In the genomic region with DNA sequence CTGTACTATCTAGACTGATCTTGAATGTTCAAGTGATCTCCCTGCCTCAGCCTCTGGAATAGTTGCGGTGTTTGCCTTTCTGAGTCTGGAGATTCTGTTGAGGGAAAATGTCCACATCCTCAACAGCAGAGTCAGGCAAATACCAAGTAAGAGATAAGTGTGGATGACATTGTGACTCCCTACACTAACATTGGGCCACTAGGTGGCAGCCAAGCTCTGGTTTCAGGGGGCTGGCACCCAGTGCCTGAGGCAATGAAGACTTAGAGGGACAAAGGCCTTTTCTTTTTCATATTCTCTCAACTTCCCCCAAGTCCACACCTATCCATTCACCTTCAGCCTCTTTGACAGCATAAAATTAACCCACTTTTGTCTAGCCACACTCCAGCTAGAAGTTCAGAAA, we compare ENCODE assay signal across 9 mouse cellular contexts. TPM values are rescaled to one million over a fixed set of nuclear protein-coding genes. Genes with fewer than 3 reads are reported as not detected.
A peak's percentile ranks its signal among the peaks of the same experiment; 100 is the strongest.
DNase-seq lines count a peak whose midpoint lies in the region; ATAC-seq and TF ChIP-seq lines count a peak whose summit lies in the region.
"Had no signal": no experiment of that assay in that cellular context is flagged by ENCODE, and none has a peak within 500 bp of the region (broad histone marks: within the 10 kb centered on the region; RNA-seq: fewer than 3 reads in every experiment).

No protein-coding gene starts in this region.

- no peak overlapping the region for H3K4me3 ChIP-seq in forebrain, embryonic 16.5 days (replicated peaks; ENCODE audit: low read length)
- H3K4me3 ChIP-seq in lung, postnatal 0 days (ENCODE audit: low read depth, low read length), result no peak overlapping the region

- H3K27ac ChIP-seq in forebrain, embryonic 16.5 days (ENCODE audit: low read length), result no peak overlapping the region
- H3K27ac ChIP-seq in lung, postnatal 0 days (ENCODE audit: low read length), result no peak overlapping the region
- H3K27ac ChIP-seq: macrophage had no signal

- DNase-seq in MEL-GATA-1-ER (ENCODE audit: extremely low read depth, low read depth), result peak; percentile 60
- peak; percentile 86 for DNase-seq in cerebellum, adult 11 months
- peak; percentile 69 to 88 for DNase-seq in layer of hippocampus, adult 8-10 months (ENCODE audit: low spot score in 2 of 2)
- DNase-seq in lung, postnatal 0 days (ENCODE audit: low spot score), result peak; percentile 92
- DNase-seq in retina, embryonic 14.5 days (ENCODE audit: low spot score), result peak; percentile 93
- peak; percentile 83 for DNase-seq in thymus, postnatal 25 days

- no peaks in the 10 kb centered on the region for H3K36me3 ChIP-seq in forebrain, embryonic 16.5 days (ENCODE audit: control insufficient read depth, insufficient read depth)
- no peaks in the 10 kb centered on the region for H3K36me3 ChIP-seq in lung, postnatal 0 days (ENCODE audit: insufficient read depth, low read length)

- no peak overlapping the region for H3K9ac ChIP-seq in forebrain, embryonic 16.5 days (replicated peaks; ENCODE audit: low read depth, low read length)
- no peak overlapping the region for H3K9ac ChIP-seq in lung, postnatal 0 days (replicated peaks; ENCODE audit: low read depth)

- no peaks in the 10 kb centered on the region for H3K4me1 ChIP-seq in forebrain, embryonic 16.5 days (replicated peaks; ENCODE audit: control insufficient read depth, insufficient read depth, low read length)
- peaks cover 8% of the 10 kb centered on the region; the same call in 1 of the 2 replicates for H3K4me1 ChIP-seq in lung, postnatal 0 days (ENCODE audit: insufficient read depth, low read depth, low read length)

- ATAC-seq in forebrain, embryonic 16.5 days, result peak; percentile 70; the same call in 1 of the 2 replicates
- ATAC-seq in hematopoietic stem cell, adult 5-6 weeks (replicated peaks in 1 of 2; ENCODE audit: insufficient read depth in 1 of 2, low FRiP score in 2 of 2, low TSS enrichment in 1 of 2, low read depth in 1 of 2, poor library complexity in 2 of 2, severe bottlenecking in 2 of 2), result peak; percentile 81
- peak; percentile 80 for ATAC-seq in lung, postnatal 0 days

- no peak overlapping the region for H3K4me2 ChIP-seq in forebrain, embryonic 16.5 days (ENCODE audit: low read length)
- no peak overlapping the region for H3K4me2 ChIP-seq in lung, postnatal 0 days (replicated peaks; ENCODE audit: low read depth, low read length)

- WGBS in forebrain, embryonic 16.5 days, result 38% methylated on average over 1 of the region's 1 CpGs
- WGBS in lung, postnatal 0 days, result 26% methylated on average over 1 of the region's 1 CpGs

- H3K27me3 ChIP-seq in forebrain, embryonic 16.5 days (replicated peaks; ENCODE audit: control insufficient read depth, insufficient read depth, low read length), result no peaks in the 10 kb centered on the region
- no peaks in the 10 kb centered on the region for H3K27me3 ChIP-seq in lung, postnatal 0 days (replicated peaks; ENCODE audit: insufficient read depth, low read length)

- TF ChIP-seq CTCF in lung, postnatal 0 days (IDR thresholded peaks at IDR 0.05), result peak; percentile 96

- no peaks in the 10 kb centered on the region for H3K9me3 ChIP-seq in forebrain, embryonic 16.5 days (ENCODE audit: control insufficient read depth, low read length)
- no peaks in the 10 kb centered on the region for H3K9me3 ChIP-seq in lung, postnatal 0 days (ENCODE audit: low read length)

- TF ChIP-seq EP300 in lung, postnatal 0 days (IDR thresholded peaks at IDR 0.05), result no peak

RNA-seq across cellular contexts. Expression of a gene that starts 15.6 kb away (rescaled TPM):
- 0.89 and 1.0 TPM in 2 replicates for polyA plus RNA-seq in forebrain, embryonic 16.5 days (2015; fragmentation: Nextera tagmentation; extraction: Ambion mirVana)
- total RNA-seq in hematopoietic stem cell, adult 5-6 weeks (2017), result not detected in 2 replicates
- total RNA-seq in layer of hippocampus, adult 8-10 months (2022), result 1 to 10 TPM in 3 of 4 experiments, under 1 TPM in 1; 0.99 to 1.7 (median 1.5) TPM
- 0.29 and 0.30 TPM in 2 replicates for polyA plus RNA-seq in lung, postnatal 0 days (2015; fragmentation: Nextera tagmentation; extraction: Ambion mirVana)
- polyA plus RNA-seq: macrophage had no signal

RNA-seq across cellular contexts. Expression of a gene that starts 20.3 kb away (rescaled TPM):
- polyA plus RNA-seq in forebrain, embryonic 16.5 days (2015; fragmentation: Nextera tagmentation; extraction: Ambion mirVana), result 42.6 and 43.2 TPM in 2 replicates
- 10.9 and 15.6 TPM in 2 replicates for total RNA-seq in hematopoietic stem cell, adult 5-6 weeks (2017)
- total RNA-seq in layer of hippocampus, adult 8-10 months (2022), result 10 to 100 TPM; 26.4 to 31.9 (median 30.0) TPM
- 23.1 and 24.3 TPM in 2 replicates for polyA plus RNA-seq in lung, postnatal 0 days (2015; fragmentation: Nextera tagmentation; extraction: Ambion mirVana)

RNA-seq across cellular contexts. Expression of a gene that starts 32.1 kb away (rescaled TPM):
- polyA plus RNA-seq in forebrain, embryonic 16.5 days (2015; fragmentation: Nextera tagmentation; extraction: Ambion mirVana), result 2.9 and 4.9 TPM in 2 replicates
- total RNA-seq in hematopoietic stem cell, adult 5-6 weeks (2017), result 0.19 TPM in 1 of 2 replicates, not detected in the other
- total RNA-seq in layer of hippocampus, adult 8-10 months (2022), result 10 to 100 TPM; 67.5 to 75.8 (median 73.6) TPM
- 0.44 and 0.58 TPM in 2 replicates for polyA plus RNA-seq in lung, postnatal 0 days (2015; fragmentation: Nextera tagmentation; extraction: Ambion mirVana)

RNA-seq across cellular contexts. Expression of a gene that starts 42.0 kb away (rescaled TPM):
- 39.5 and 52.0 TPM in 2 replicates for polyA plus RNA-seq in forebrain, embryonic 16.5 days (2015; fragmentation: Nextera tagmentation; extraction: Ambion mirVana)
- 4.8 and 7.6 TPM in 2 replicates for total RNA-seq in hematopoietic stem cell, adult 5-6 weeks (2017)
- total RNA-seq in layer of hippocampus, adult 8-10 months (2022), result 100 to 1,000 TPM; 161 to 198 (median 177) TPM
- polyA plus RNA-seq in lung, postnatal 0 days (2015; fragmentation: Nextera tagmentation; extraction: Ambion mirVana), result 60.8 and 62.8 TPM in 2 replicates

Comparison
In these comparisons a context has a peak if more than half of its experiments do, and no peak if none do; other contexts are left out.
1. RNA of a gene that starts 32.1 kb away (total RNA-seq): 67.5 to 75.8 TPM in layer of hippocampus, adult 8-10 months; 0.19 TPM in hematopoietic stem cell, adult 5-6 weeks; every median in the first group is over 10 times any median in the second.
2. Peak in every context shown above with its lines, with median percentiles within 50 percentile points of each other: DNase-seq and ATAC-seq.